Mouse (Mus musculus): ENCODE measurements around the gene 2610042L04Rik. TPM values are rescaled to one million over a fixed set of nuclear protein-coding genes. Genes with fewer than 3 reads are reported as not detected.
"Not testable (repeated sequence)": the region's sequence is repeated elsewhere in the genome, so short reads cannot be mapped to it uniquely, and the experiment has no call there.

Gene 2610042L04Rik
- polyA plus RNA-seq, 1 experiment from 2014 or later: 4.5 TPM

- H3K4me3 ChIP-seq (ENCODE audit: low read depth, low read length); H3K36me3 ChIP-seq (ENCODE audit: control insufficient read depth, insufficient read depth, low read length); H3K4me2 ChIP-seq (ENCODE audit: low read length); H3K27ac ChIP-seq (ENCODE audit: low read depth, low read length); H3K27me3 ChIP-seq (replicated peaks; ENCODE audit: control insufficient read depth, insufficient read depth, low read length); H3K9ac ChIP-seq (ENCODE audit: low read length); DNase-seq (ENCODE audit: low spot score); H3K4me1 ChIP-seq (ENCODE audit: control insufficient read depth, insufficient read depth, low read length); ATAC-seq; H3K9me3 ChIP-seq (replicated peaks; ENCODE audit: control insufficient read depth, low read length): not testable (repeated sequence)
These were observed 64.1 kb downstream of the 2610042L04Rik start for GRCm38 (mm10) chr14:4398624-4399023.

DNA sequence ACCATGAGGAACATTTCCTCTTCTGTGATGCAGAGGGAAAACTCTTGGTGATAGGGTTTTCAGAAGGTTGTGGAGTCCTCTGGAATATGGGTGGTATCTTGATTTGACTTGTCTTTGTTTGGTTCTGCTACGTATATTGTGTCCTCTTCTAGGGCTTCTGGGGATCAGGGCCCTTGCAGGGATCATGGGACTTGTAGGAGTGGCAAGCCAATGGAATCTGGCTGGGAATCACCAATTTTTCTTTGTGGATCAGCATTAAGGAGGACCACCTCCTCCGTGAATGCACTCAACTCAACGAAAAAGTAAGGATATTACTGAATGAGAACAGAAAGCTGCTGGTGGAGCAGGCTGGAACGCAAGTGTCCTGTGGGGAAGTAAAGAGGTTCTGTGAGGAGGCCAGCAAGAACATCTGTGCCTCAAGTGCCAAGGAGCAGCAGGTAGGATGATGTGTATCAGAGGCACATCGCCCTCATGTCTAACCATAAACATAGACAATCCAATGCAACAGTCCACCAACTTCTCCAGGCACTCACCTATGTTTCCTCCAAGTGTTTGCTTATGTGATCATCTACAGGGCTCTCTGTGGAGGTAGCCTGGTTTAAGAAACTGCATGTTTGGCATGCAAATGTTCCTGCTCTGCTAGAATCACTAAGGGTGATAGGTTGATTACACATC lies 65.7 kb downstream of the 2610042L04Rik start:
- not testable (repeated sequence) for H3K4me1 ChIP-seq (ENCODE audit: control insufficient read depth, insufficient read depth, low read length); DNase-seq (ENCODE audit: low spot score); H3K36me3 ChIP-seq (ENCODE audit: control insufficient read depth, insufficient read depth, low read length); H3K27me3 ChIP-seq (replicated peaks; ENCODE audit: control insufficient read depth, insufficient read depth, low read length); ATAC-seq; H3K9me3 ChIP-seq (replicated peaks; ENCODE audit: control insufficient read depth, low read length); H3K27ac ChIP-seq (ENCODE audit: low read depth, low read length); H3K4me2 ChIP-seq (ENCODE audit: low read length); H3K4me3 ChIP-seq (ENCODE audit: low read depth, low read length); H3K9ac ChIP-seq (ENCODE audit: low read length)
- WGBS: 90% methylated on average over 5 of the region's 5 CpGs

GRCm38 (mm10) chr14:4401245-4401644 lies 66.7 kb downstream of the 2610042L04Rik start:
- H3K27ac ChIP-seq (ENCODE audit: low read depth, low read length); DNase-seq (ENCODE audit: low spot score); H3K4me3 ChIP-seq (ENCODE audit: low read depth, low read length); H3K4me1 ChIP-seq (ENCODE audit: control insufficient read depth, insufficient read depth, low read length); H3K9ac ChIP-seq (ENCODE audit: low read length); ATAC-seq; H3K4me2 ChIP-seq (ENCODE audit: low read length); H3K27me3 ChIP-seq (replicated peaks; ENCODE audit: control insufficient read depth, insufficient read depth, low read length); H3K36me3 ChIP-seq (ENCODE audit: control insufficient read depth, insufficient read depth, low read length); H3K9me3 ChIP-seq (replicated peaks; ENCODE audit: control insufficient read depth, low read length): not testable (repeated sequence)
- WGBS: 85% methylated on average over 5 of the region's 5 CpGs

DNA sequence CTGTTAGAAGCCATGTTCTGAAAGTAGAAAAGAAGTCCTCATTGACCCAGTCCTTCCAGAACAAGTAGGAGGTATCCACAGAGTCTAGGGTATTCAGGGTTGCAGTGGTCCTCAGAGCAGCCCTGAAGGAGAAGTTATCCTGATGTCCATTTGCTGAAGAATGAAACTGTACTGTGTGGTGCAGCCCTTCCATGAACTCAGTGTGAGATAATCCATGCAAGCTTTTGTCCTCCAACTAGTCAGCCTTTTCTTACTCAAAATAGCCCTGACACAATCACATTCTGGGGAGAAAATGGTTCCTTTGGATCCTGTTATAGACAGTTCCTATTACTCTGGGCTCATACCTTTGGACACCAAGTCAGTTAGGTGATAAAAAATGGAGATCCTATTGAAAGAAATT lies 69.3 kb downstream of the 2610042L04Rik start:
- H3K9me3 ChIP-seq (replicated peaks; ENCODE audit: control insufficient read depth, low read length); H3K4me1 ChIP-seq (ENCODE audit: control insufficient read depth, insufficient read depth, low read length); H3K9ac ChIP-seq (ENCODE audit: low read length); H3K27ac ChIP-seq (ENCODE audit: low read depth, low read length); H3K27me3 ChIP-seq (replicated peaks; ENCODE audit: control insufficient read depth, insufficient read depth, low read length); H3K4me2 ChIP-seq (ENCODE audit: low read length); DNase-seq (ENCODE audit: low spot score); H3K36me3 ChIP-seq (ENCODE audit: control insufficient read depth, insufficient read depth, low read length); H3K4me3 ChIP-seq (ENCODE audit: low read depth, low read length); ATAC-seq: not testable (repeated sequence)

Other genes with a start within 250 kb of the 2610042L04Rik start
- 3.4 and 4.1 TPM in 2 replicates for gene Gm8108, start 224.2 kb upstream of the 2610042L04Rik start, polyA plus RNA-seq (2014; fragmentation: Nextera tagmentation; extraction: Ambion mirVana)
- gene Gm3127, start 169.7 kb upstream of the 2610042L04Rik start, polyA plus RNA-seq (2014; fragmentation: Nextera tagmentation; extraction: Ambion mirVana): not detected in 2 replicates
- gene Gm2974, start 152.2 kb upstream of the 2610042L04Rik start, polyA plus RNA-seq (2014; fragmentation: Nextera tagmentation; extraction: Ambion mirVana): 6.9 and 7.9 TPM in 2 replicates
- gene Gm3138, start 85.1 kb upstream of the 2610042L04Rik start, polyA plus RNA-seq (2014; fragmentation: Nextera tagmentation; extraction: Ambion mirVana): not detected in 2 replicates
- not detected in 2 replicates for gene Gm3149, start 17.5 kb upstream of the 2610042L04Rik start, polyA plus RNA-seq (2014; fragmentation: Nextera tagmentation; extraction: Ambion mirVana)
- not detected in 2 replicates for gene Gm3159, start 62.8 kb downstream of the 2610042L04Rik start, polyA plus RNA-seq (2014; fragmentation: Nextera tagmentation; extraction: Ambion mirVana)
- 3.4 and 4.1 TPM in 2 replicates for gene Gm3164, start 80.7 kb downstream of the 2610042L04Rik start, polyA plus RNA-seq (2014; fragmentation: Nextera tagmentation; extraction: Ambion mirVana)
- 0.93 TPM in 1 of 2 replicates, not detected in the other for gene Gm3173, start 96.2 kb downstream of the 2610042L04Rik start, polyA plus RNA-seq (2014; fragmentation: Nextera tagmentation; extraction: Ambion mirVana)
- gene Gm3182, start 147.0 kb downstream of the 2610042L04Rik start, polyA plus RNA-seq (2014; fragmentation: Nextera tagmentation; extraction: Ambion mirVana): not detected in 2 replicates
- not detected in 2 replicates for gene Gm3047, start 220.6 kb downstream of the 2610042L04Rik start, polyA plus RNA-seq (2014; fragmentation: Nextera tagmentation; extraction: Ambion mirVana)